Mouse (Mus musculus): ENCODE results near the gene Rab26.

The Rab26 gene

GRCm38 (mm10) chr17:24545247-24545646, 11.2 kb upstream of the Rab26 start:
- no peak for DNase-seq

- DNase-seq: peak; percentile 30
These were observed 10.6 kb upstream of the Rab26 start for GRCm38 (mm10) chr17:24544613-24545012.

GRCm38 (mm10) chr17:24540375-24540774, 6.4 kb upstream of the Rab26 start:
- DNase-seq: peak; percentile 79

DNA sequence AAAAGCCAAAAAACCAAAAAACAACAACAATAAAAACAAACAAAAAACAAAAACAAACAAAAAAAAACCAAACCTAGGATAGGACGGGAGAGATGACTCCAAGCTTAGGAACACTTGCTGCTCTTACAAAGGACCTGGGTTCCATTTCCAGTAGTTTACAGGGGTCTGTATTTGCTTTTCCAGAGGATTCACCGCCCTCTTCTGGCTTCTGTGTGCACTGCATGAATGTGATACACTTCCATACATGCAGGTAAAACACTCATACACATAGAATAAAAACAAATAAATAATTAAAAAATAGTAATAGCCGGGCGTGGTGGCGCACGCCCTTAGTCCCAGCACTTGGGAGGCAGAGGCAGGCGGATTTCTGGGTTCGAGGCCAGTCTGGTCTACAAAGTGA, 4.9 kb upstream of the Rab26 start:
- DNase-seq: peak; percentile 64

DNA sequence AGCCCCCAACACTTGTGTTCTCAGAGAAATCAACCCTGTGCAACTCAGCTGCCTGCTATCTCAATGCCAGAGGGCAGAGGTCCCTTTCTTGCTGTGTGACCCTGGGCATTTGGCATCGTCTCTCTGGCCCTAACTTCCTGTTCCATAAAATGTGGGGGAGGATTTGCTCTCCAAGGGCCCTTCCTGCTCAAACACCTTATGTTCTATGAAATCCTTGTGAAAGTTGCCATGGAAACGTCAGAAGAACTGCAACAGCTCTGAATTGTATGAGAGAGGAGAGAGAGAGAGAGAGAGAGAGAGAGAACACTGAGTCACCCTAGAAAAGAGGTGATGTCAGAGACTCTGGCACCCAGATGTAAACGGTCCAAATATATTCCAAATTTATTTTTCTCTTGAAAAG, 3.5 kb upstream of the Rab26 start:
- no peak for DNase-seq

- DNase-seq: no peak
These were observed 1.3 kb upstream of the Rab26 start for GRCm38 (mm10) chr17:24535300-24535699.

DNA sequence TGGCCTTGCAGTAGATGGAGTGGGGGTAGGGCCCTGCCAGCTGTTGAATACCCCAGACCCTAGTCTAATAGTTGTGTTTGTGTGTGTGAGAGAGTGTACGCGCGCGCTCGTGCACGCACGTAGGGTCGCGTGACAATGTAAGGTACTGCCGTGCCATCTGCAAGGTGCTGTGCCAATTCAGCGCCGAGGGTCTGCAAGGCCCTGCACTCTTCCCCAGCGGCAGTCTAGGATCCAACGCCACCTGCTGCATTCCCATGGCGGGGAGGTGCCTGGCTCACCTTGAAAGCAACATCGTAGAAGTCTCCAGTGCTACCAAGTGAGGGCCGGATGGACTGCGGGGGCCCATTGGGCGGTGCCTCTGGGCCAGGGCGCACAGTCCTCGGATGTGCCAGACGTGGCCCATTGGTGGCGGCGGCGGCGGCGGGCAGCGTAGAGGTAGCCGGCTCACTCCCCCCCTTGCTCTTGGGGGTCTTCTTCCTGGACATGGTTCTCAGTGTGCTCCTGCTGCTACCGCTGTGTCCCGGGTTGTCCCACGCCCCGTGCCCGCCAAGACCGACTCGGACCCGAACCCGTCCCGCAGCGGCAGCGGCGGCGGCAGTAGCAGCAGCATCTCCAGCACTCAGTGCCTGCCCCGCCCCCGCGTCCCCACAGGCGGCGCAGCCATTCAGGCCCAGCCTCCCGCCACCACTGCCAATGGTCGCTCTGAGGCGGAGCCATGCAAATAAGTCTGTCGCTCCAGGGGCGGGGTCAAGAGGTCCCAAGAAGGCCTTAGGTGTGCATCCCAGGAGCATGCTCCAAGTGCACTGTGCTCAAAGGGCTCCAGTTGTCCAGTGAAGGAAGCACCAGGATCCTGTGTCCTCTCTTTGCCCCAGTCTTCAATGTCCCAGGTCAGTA, 664 bp downstream of the Rab26 start:
- DNase-seq: peak; percentile 93

DNA sequence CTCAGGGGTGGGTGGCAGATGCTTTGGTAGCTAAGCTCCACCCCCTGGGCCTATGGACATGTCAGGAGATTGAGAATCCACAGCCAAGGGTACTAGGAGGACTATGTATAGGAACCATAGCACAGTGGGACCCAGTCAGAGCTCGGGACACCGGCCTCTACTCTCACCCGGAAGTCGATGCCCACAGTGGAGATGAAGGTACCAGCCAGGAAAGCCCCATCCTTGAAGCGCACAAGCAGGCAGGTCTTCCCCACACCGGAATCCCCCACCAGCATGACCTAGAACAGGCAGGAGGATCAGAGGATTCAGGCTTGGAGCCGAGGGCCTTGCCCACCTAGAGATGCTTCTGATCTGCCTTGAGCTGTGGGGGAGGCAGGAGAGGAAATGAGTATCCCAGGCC, 2.0 kb downstream of the Rab26 start:
- no peak for DNase-seq

DNA sequence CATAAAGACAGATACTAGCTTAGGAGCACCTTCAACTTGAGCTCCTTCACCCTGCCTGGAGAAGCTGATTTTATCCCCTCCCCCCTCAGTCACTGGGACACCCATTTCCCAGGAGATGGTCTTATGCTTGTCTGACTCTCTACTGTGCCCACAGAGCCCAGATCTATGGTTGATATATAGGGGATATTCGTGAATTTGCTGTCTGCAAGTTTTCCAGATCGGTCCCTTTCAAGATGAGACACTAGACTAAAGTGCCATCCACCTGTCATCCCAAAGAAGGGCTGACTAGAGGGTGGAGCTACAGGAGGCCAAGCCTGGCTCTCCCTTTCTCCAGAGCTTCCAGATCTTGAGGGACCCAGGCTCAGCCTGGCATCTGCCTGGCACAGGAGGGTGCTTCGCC, 2.9 kb downstream of the Rab26 start:
- DNase-seq: no peak

DNA sequence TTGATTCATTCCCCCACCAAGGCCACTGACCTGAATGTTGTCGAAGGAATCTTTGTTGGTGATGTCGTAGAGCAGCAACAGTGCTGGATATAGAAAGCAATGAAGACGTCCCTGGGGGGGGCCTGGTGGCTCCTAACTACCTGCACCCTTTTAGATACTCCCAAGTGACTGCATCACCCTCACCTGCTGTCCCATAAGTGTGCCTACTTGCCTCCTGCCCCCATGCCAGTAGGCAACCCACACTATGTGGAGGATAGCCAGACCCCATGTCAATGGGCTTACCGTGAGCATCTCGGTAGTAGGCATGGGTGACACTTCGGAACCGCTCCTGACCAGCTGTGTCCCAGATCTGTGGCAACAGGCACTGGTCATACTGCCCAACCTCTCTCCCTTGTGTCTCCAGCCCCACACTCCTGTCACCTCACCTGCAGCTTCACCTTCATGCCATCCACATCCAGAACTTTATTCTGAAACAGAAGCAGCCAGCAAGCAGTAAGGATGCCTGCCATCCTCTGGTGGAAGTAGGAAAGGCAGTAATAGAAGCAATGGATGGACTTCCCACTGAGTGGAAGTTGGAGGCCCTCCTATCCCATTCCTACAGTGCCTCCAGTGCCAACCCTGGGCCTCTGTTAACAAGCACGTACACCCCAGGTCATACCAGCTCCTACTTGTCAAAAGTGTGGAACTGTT, 3.5 kb downstream of the Rab26 start:
- DNase-seq: no peak

DNA sequence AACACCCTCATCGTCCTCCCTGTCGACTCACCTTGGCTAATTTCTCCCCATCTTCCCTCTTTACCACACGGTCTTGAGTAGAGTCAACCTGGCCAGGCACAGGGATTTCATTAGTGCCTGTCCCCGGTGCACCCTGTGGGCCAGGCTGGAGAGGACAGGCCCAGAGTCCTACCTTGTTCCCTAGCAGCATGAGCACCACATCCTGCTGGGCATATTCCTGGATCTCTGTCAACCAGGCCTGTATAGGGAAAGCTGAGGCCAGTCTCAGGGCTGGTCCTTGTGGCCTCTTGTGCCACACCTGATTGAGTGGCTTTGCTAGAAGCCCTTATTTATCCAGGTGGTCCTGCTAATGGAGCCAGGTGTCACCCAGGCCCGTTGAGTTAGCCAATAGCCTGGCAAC, 4.1 kb downstream of the Rab26 start:
- DNase-seq: no peak

- peak; percentile 85 for DNase-seq
These were observed 5.0 kb downstream of the Rab26 start for GRCm38 (mm10) chr17:24529007-24529451.

GRCm38 (mm10) chr17:24528560-24528918, 5.5 kb downstream of the Rab26 start:
- DNase-seq: no peak

- peak; percentile 97 for DNase-seq
These were observed 6.1 kb downstream of the Rab26 start, which contains the start of gene Traf7 for GRCm38 (mm10) chr17:24527723-24528559. Gene Traf7, minus strand, starts transcription at chr17:24527938.

GRCm38 (mm10) chr17:24527315-24527714, 6.7 kb downstream of the Rab26 start:
- peak; percentile 36 for DNase-seq

GRCm38 (mm10) chr17:24524734-24525133, 9.3 kb downstream of the Rab26 start:
- DNase-seq: no peak

GRCm38 (mm10) chr17:24520450-24520849, 13.6 kb downstream of the Rab26 start:
- DNase-seq: no peak

- no peak for DNase-seq
These were observed 19.4 kb downstream of the Rab26 start for GRCm38 (mm10) chr17:24514270-24515257.

DNA sequence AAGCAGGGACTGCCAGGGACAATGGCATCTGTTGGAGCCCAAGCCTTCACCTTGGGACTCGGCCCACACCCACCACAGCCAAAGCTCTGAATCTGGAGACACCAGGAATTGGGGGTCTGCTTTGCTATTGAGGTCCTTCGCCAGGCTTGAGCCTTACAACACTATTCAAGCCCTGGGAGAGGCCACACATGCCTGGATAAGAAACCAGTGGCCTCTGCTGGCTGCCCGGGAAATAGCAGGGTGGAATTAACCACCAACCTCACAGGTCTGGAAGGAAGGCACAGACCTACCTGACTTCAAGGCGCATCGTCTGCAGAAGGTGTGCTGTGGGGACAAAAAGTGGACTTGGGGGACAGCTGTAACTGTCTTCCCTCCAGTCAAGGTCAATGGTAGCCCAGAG, 20.4 kb downstream of the Rab26 start:
- DNase-seq: peak; percentile 62

DNA sequence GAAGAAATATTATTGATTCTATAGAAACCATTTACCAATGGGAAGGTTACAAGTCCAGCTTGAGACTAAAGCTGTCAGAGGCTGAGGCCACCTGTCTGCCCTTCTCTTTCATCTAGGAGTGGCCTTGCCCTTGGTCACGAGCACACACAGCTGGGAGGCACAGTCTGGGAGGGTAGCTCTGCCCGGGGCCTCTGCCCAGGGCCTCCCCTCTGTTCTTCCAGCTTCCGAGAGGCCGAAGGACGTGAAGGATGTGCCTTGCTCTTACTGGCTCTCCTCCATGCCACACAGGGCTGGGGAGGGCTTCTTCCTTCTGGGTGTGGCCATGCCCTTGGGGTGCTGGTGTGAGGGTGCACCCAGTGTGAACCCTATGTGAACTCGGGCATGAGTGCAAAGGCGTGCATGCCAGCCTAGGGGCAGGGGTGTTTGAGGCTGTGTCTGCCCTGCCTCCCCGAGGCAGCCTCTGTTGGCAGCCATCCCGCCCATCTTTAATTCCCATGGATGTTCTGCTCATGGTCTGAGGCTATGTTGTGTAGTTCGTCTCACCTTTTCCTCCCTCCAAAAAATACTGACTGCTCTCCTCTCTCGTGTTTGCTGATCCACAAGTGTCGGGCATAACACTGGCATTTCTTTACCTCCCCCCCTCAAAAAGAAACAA, 26.1 kb downstream of the Rab26 start:
- DNase-seq: no peak

DNA sequence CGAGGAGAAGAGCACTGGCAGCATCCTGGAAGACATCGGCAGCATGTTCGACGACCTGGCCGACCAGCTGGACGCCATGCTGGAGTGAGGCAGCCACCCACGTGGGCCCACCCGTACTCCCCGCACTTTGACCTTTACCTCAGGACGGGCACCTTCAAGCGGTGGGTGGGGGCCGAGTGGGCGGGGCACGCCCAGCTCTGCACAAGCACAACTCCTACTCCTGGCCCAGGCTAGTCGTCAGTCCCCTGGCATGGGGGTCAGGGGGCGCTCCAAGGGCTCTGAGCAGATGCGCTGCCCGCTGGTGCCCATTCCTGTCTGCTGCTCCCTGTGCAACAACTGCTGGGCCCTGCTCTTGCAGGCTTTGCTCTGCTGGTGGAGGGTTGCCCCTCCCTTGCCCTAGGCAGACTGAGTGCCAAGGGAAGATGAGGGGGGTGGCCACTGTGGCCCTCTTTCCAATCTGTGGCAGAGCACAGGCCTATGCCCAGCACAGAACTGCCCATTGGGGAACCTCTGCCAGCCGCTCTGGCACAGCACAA, 26.8 kb downstream of the Rab26 start:
- DNase-seq: no peak

Data from embryo, embryonic 11 days (tissue).